Mouse (Mus musculus): ENCODE measurements around the gene Eya2.

DNA sequence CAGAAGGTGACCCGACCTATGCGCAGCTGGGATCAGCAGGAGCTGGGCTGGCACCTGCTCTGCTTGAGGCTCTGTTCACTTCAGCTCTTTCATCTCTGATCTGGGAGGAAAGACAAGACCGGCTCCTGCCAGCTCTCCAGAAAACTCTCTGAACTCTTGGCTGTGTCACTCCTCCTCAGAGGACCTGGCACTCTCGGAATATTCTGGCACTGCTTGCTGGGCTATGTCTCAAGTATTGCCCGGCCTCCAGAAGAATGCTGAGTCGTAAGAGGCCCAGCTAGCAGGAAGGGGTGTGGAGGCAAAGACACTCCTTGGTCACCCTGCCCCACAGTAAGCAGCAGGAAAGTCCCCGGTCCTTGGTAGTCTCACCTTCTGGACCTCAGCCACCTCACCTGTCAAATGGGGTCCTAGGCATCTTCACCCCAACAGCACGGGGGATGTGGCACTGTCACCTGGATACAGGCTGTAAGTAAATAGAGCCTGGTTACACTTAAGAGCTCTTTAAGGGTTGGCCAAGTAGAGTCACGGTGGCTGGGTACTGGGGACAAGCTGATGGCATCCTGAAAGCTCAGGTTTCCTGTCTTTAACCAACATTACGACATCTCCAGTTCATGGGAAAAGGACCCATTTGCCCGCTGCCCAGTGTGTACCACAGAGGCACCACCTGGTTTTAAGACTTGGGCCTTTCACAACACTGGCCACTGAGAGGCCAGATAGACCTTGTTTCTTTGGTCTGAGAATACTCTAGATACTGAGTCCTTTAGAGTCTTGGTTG is 38.4 kb downstream of the Eya2 start:
- no peak for TF ChIP-seq POLR2A (IDR thresholded peaks at IDR 0.05; ENCODE audit: extremely low read depth, insufficient read depth, low read length)
- no peak for TF ChIP-seq CTCF (IDR thresholded peaks at IDR 0.05; ENCODE audit: low read depth, low read length)

Measured in liver, adult 2 months (tissue).